Mouse (Mus musculus) CD4-positive, CD25-positive, alpha-beta regulatory T cell, adult 2 months (primary cell): ENCODE measurements around the gene Gm29797.

Experiments used
- DNase-seq: peaks from one replicate; pipeline ENCODE4 v3.0.0-alpha.2; 2012; ENCODE audit warnings: low read depth, low spot score

The Gm29797 gene

DNA sequence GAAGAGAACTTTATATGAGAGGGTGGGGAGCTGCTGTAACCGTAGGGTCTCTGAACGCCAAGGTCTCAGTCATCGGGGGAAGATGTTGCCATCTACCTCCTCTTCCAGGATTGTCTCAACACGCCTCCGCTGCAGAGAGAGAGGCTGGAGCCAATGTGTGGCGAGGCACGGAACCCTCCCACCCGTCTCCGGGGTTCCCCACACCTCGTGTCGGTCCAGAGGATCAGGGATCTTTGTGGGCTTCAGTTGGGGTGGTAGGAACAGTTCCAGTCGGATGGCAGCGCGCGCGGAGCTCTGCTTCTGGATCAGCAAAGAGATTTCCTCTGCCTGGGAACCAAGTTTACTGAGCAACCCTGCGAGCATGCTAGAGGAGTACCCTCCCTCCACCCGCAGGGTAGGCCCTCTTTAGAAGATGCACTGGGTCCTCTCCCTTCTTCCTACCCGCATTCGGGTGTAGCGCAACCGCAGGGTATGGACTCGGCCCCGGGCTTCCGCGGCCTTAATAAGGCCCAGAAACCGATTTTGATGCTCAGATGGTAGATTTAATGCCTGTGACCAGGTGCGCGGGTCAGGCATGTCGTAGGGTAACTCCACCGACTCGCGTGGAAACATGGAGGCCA, 40.1 kb downstream of the Gm29797 start:
- no peak for DNase-seq

DNA sequence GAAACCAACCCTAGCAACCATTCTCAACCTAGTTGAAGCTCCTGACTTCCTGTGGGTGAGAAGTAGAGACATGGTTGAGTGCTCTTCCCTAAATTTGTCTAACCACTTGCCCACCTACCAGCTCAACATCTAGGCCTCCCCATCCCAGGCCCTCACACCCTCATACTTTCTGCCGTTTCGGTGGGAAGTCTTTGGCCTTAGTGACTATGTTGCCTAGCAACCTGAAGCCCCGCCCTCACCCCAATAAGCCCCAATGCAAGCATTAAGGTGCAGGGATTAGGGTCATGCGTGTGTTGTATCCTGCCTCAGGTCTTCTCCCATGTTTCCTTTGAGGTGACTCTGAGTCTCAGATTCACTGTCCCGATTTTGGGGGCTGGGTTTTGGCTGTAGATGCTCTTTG, 41.4 kb downstream of the Gm29797 start, which contains the start of gene Lkaaear1:
Gene Lkaaear1 (minus strand): TSS at position 202 of the 400 bp plus-strand sequence.
- DNase-seq, result no peak

DNA sequence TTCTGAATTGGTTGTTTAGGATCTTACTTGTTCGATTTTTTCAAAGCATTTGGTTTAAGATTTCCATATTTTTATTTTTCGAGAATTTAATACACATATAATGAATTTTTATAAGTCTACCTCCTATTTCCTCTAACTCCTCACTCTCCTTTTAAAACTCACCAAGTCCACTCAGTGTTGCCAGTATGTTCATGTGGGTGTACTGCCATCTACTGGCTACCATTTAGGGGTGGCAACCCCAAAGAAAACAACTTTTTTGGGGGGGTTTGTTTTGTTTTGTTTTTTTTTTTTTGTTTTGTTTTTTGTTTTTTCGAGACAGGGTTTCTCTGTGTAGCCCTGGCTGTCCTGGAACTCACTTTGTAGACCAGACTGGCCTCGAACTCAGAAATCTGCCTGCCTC, 49.8 kb downstream of the Gm29797 start:
- peak; percentile 78 for DNase-seq
